Mouse (Mus musculus): Measurements from ENCODE around the gene Acat1. TPM values are rescaled to one million over a fixed set of nuclear protein-coding genes. Genes with fewer than 3 reads are reported as not detected.

Acat1 gene
- 18.4 TPM for total RNA-seq (2023)

DNA sequence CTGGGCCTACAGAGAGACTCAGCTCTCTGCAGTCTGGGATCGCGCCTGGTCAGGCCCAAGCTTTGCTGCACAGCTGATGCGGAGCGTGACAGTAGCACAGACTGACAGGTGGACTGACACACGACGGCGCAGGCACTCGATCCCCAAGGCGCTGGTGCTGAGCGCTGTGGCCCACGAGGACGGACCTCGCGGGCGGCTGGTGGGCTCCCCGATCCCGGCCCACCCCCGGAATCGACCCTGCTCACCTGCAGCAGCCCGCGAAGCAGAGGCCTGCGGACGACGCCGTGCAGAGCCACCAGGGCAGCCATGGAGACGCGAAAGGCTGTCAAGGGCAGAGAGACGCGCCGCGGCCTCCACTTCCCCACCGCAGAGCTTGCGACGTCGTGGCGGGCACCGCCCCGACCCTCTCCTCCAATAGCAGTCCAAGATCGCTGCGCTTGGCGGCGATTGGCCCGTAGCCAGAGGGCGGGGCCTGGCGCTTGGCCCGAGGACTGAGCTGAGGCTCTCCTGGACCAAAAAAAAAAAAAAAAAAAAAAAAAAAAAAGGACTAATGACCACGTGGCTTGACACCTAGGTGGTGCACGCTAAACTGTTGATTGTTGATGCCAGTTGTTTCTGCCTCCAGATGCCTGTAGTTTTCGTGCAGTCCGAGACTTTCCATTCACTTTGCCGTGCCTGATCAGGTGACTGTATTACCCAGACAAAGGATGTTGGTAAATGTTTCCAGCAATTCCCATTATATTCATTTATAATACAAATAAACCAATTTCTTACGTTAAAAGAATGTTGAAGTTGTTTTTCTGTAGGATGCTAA, at the start of gene Acat1:
Gene Acat1 (minus strand): TSS at position 415 of the 814 bp plus-strand sequence.

DNA sequence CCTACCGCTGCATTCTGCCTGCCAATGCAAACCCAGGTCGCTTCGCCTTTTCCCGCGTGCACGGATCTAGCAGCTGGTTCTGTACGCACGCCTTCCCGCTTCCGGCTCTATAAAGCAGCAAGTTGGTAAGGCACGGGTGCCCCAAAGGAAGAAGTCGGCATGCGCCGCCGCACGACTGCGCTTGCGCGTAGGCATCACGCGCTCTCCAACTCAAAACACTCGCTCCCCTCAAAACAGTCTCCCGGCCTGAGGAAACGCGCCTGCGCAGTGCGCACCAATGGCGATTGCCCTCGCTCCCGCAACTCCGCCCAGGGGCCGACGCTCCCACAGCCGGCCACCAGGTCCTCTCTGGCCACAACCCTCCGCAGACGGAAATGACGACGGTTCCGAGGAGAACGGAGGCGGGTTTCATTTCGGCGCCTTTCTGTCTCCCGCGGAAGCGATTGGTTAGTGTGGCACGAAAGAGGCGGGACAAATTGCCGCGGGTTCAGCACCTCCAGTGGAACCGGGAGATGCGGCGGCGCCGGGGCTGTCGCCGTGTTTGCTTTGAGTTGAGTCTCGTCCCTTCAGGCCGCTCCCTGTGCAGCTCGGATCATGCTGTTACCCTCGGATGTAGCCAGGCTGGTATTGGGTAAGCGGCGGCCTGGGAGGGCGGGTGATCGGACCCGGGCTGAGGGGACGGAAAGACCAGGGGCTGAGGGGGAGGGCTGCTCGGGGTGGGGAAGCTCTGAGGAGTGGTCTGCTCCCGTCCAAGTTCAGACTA, 73.4 kb downstream of the Acat1 start, which contains the start of the genes Atm and Npat:
Gene Atm (minus strand): TSS at position 183 of the 763 bp plus-strand sequence.
Gene Npat (plus strand): TSS at position 490 of the 763 bp plus-strand sequence.

Other genes starting within 250 kb of the Acat1 start
- 1.1 TPM for gene Kdelc2, start 226.4 kb downstream of the Acat1 start, total RNA-seq (2023)
- gene 4930550C14Rik, start 208.1 kb downstream of the Acat1 start, total RNA-seq (2023) = 0.67 TPM
- 59.2 TPM for gene Atm, start 73.6 kb downstream of the Acat1 start, total RNA-seq (2023)
- gene Npat, start 73.3 kb downstream of the Acat1 start, total RNA-seq (2023) = 18.6 TPM
- gene Cul5, start 59.6 kb upstream of the Acat1 start, total RNA-seq (2023) = 34.1 TPM
- 0.46 TPM for gene Rab39, start 95.8 kb upstream of the Acat1 start, total RNA-seq (2023)
- gene Slc35f2, start 161.2 kb upstream of the Acat1 start, total RNA-seq (2023) = 18.6 TPM
- not detected for gene Sln, start 239.8 kb upstream of the Acat1 start, total RNA-seq (2023)